ENCODE assay signal across 8 mouse cellular contexts in genomic region chr6:50455102-50455828, GRCm38 (mm10). TPM values are rescaled to one million over a fixed set of nuclear protein-coding genes. Genes with fewer than 3 reads are reported as not detected.
DNase-seq lines count a peak whose midpoint lies in the region; ATAC-seq lines count a peak whose summit lies in the region.

No protein-coding gene starts in this region.

- peak overlapping the region; percentile 74 for H3K4me2 ChIP-seq in hindbrain, embryonic 16.5 days (ENCODE audit: low read length)
- H3K4me2 ChIP-seq in liver, embryonic 12.5 days, result peak overlapping the region; percentile 91

- no peaks in the 10 kb centered on the region for H3K27me3 ChIP-seq in hindbrain, embryonic 16.5 days (replicated peaks; ENCODE audit: control insufficient read depth, insufficient read depth, low read length)
- peaks cover 22% of the 10 kb centered on the region for H3K27me3 ChIP-seq in liver, embryonic 12.5 days (replicated peaks)

- WGBS in hindbrain, embryonic 16.5 days, result under 1% methylated on average over 39 of the region's 39 CpGs
- WGBS in liver, embryonic 12.5 days (ENCODE audit: insufficient replicate concordance), result 1% methylated on average over 39 of the region's 39 CpGs

- DNase-seq in A20 (ENCODE audit: low read depth, low spot score), result peak; percentile 3
- DNase-seq in MN1 (ENCODE audit: low spot score), result peak; percentile 15
- DNase-seq in cerebellum, adult 9-11 months, result peak; percentile 68
- DNase-seq in gastrocnemius, postnatal 10 days, result peak; percentile 53
- DNase-seq in naive thymus-derived CD4-positive, alpha-beta T cell, adult 2 months (ENCODE audit: low read depth), result peak; percentile 62
- peak; percentile 71 for DNase-seq in thymus, postnatal 4 days

- H3K9ac ChIP-seq in hindbrain, embryonic 16.5 days (ENCODE audit: low read depth, low read length), result peak overlapping the region; percentile 70
- peak overlapping the region; percentile 57 for H3K9ac ChIP-seq in liver, embryonic 12.5 days

- H3K4me3 ChIP-seq in hindbrain, embryonic 16.5 days (ENCODE audit: low read length), result peak overlapping the region; percentile 68
- peak overlapping the region; percentile 64 for H3K4me3 ChIP-seq in liver, embryonic 12.5 days

- H3K4me1 ChIP-seq in hindbrain, embryonic 16.5 days (ENCODE audit: control insufficient read depth, insufficient read depth, low read depth, low read length), result peaks cover 10% of the 10 kb centered on the region
- peaks cover 22% of the 10 kb centered on the region for H3K4me1 ChIP-seq in liver, embryonic 12.5 days

- no peaks in the 10 kb centered on the region for H3K9me3 ChIP-seq in hindbrain, embryonic 16.5 days (ENCODE audit: control insufficient read depth, low read length)
- no peaks in the 10 kb centered on the region for H3K9me3 ChIP-seq in liver, embryonic 12.5 days (replicated peaks)

- peak; percentile 4 for ATAC-seq in hindbrain, embryonic 16.5 days
- ATAC-seq in liver, embryonic 12.5 days, result peak; percentile 35

- no peaks in the 10 kb centered on the region for H3K36me3 ChIP-seq in hindbrain, embryonic 16.5 days (ENCODE audit: control insufficient read depth, insufficient read depth, low read length)
- H3K36me3 ChIP-seq in liver, embryonic 12.5 days, result no peaks in the 10 kb centered on the region

- H3K27ac ChIP-seq in hindbrain, embryonic 16.5 days (ENCODE audit: low read depth, low read length), result peak overlapping the region; percentile 67; the same call in 1 of the 2 replicates
- 0 out of 2 replicates have a peak overlapping the region, but pooled peaks have one; percentile 13 for H3K27ac ChIP-seq in liver, embryonic 12.5 days

RNA-seq across cellular contexts. Expression of gene Osbpl3, which starts 0.7 kb away (rescaled TPM):
- total RNA-seq in gastrocnemius, postnatal 10 days (2021), result 1 to 10 TPM; 7.1 to 7.3 TPM
- 4.5 TPM in 2 replicates for polyA plus RNA-seq in hindbrain, embryonic 16.5 days (2015; fragmentation: Nextera tagmentation; extraction: Ambion mirVana)
- polyA plus RNA-seq in liver, embryonic 12.5 days (2016; fragmentation: Nextera tagmentation; extraction: Ambion mirVana), result 1.4 and 2.6 TPM in 2 replicates

Comparison
In these comparisons a context has a peak if more than half of its experiments do, and no peak if none do; other contexts are left out.
1. Peak in every context shown above with its lines: DNase-seq, ATAC-seq, H3K4me3 ChIP-seq and H3K27ac ChIP-seq.
2. DNase-seq: peak in every context shown above with its lines; median percentile 71 in thymus, postnatal 4 days; 68 in cerebellum, adult 9-11 months; 62 in naive thymus-derived CD4-positive, alpha-beta T cell, adult 2 months; 53 in gastrocnemius, postnatal 10 days; 15 in MN1; 3 in A20.